Comparison of ENCODE assay signal across 11 mouse cellular contexts in genomic region chr7:132670863-132671165, GRCm38 (mm10).
DNase-seq lines count a peak whose midpoint lies in the region; ATAC-seq and TF ChIP-seq lines count a peak whose summit lies in the region.
"Had no signal": no experiment of that assay in that cellular context is flagged by ENCODE, and none has a peak within 500 bp of the region (broad histone marks: within the 10 kb centered on the region; RNA-seq: fewer than 3 reads in every experiment).

No protein-coding gene starts in this region.

- TF ChIP-seq CTCF in gastrocnemius, adult 2 months (IDR thresholded peaks at IDR 0.05) = no peak
- TF ChIP-seq CTCF in lung, postnatal 0 days (IDR thresholded peaks at IDR 0.05) = no peak
- TF ChIP-seq CTCF in left cerebral cortex, adult 2 months (IDR thresholded peaks at IDR 0.05) = no peak

- H3K9ac ChIP-seq in lung, postnatal 0 days (replicated peaks; ENCODE audit: low read depth) = no peak overlapping the region
- H3K9ac ChIP-seq: hindbrain, embryonic 13.5 days; midbrain, embryonic 13.5 days had no signal

- H3K27ac ChIP-seq in heart, embryonic 10.5 days = no peak overlapping the region
- peak overlapping the region; percentile 86 for H3K27ac ChIP-seq in gastrocnemius, adult 2 months
- H3K27ac ChIP-seq in lung, postnatal 0 days (ENCODE audit: low read length) = peak overlapping the region; percentile 85
- no peak overlapping the region for H3K27ac ChIP-seq in left cerebral cortex, adult 2 months
- H3K27ac ChIP-seq: hindbrain, embryonic 13.5 days; midbrain, embryonic 13.5 days had no signal

- WGBS in heart, embryonic 10.5 days = 93% methylated on average over 3 of the region's 3 CpGs
- WGBS in lung, postnatal 0 days = 47% methylated on average over 3 of the region's 3 CpGs

- no peaks in the 10 kb centered on the region for H3K27me3 ChIP-seq in heart, embryonic 10.5 days (ENCODE audit: insufficient read depth, poor library complexity, severe bottlenecking)
- H3K27me3 ChIP-seq in lung, postnatal 0 days (replicated peaks; ENCODE audit: insufficient read depth, low read length) = no peaks in the 10 kb centered on the region
- H3K27me3 ChIP-seq: hindbrain, embryonic 13.5 days; midbrain, embryonic 13.5 days had no signal

- no peaks in the 10 kb centered on the region for H3K9me3 ChIP-seq in heart, embryonic 10.5 days
- H3K9me3 ChIP-seq in lung, postnatal 0 days (ENCODE audit: low read length) = no peaks in the 10 kb centered on the region
- H3K9me3 ChIP-seq: hindbrain, embryonic 13.5 days; midbrain, embryonic 13.5 days had no signal

- ATAC-seq in lung, postnatal 0 days = peak; percentile 10
- ATAC-seq: midbrain, embryonic 13.5 days had no signal

- no peak for TF ChIP-seq EP300 in lung, postnatal 0 days (IDR thresholded peaks at IDR 0.05)

- peak; percentile 99 for DNase-seq in heart, adult 11 months
- no peak for DNase-seq in heart, embryonic 10.5 days (ENCODE audit: low spot score)
- DNase-seq in gastrocnemius, adult 2 months = peak; percentile 87
- DNase-seq in kidney, adult 18-20 months = peak; percentile 75
- DNase-seq in lung, postnatal 0 days (ENCODE audit: low spot score) = no peak
- DNase-seq in left cerebral cortex, adult 2 months (ENCODE audit: extremely low spot score in 1 of 2, low spot score in 2 of 2) = no peak
- DNase-seq in thymus, adult 18-20 months = no peak
- no peak for DNase-seq in spleen, postnatal 10 days (ENCODE audit: low spot score in 2 of 2)
- DNase-seq: left cerebral cortex, postnatal 4 days had no signal

- H3K4me2 ChIP-seq in lung, postnatal 0 days (replicated peaks; ENCODE audit: low read depth, low read length) = no peak overlapping the region
- H3K4me2 ChIP-seq: hindbrain, embryonic 13.5 days; midbrain, embryonic 13.5 days had no signal

- peaks cover 35% of the 10 kb centered on the region for H3K4me1 ChIP-seq in heart, embryonic 10.5 days
- peaks cover 13% of the 10 kb centered on the region; the same call in 1 of the 2 replicates for H3K4me1 ChIP-seq in lung, postnatal 0 days (ENCODE audit: insufficient read depth, low read depth, low read length)

- no peaks in the 10 kb centered on the region for H3K36me3 ChIP-seq in heart, embryonic 10.5 days
- H3K36me3 ChIP-seq in lung, postnatal 0 days (ENCODE audit: insufficient read depth, low read length) = no peaks in the 10 kb centered on the region
- H3K36me3 ChIP-seq: hindbrain, embryonic 13.5 days; midbrain, embryonic 13.5 days had no signal

- H3K4me3 ChIP-seq in heart, embryonic 10.5 days = no peak overlapping the region
- H3K4me3 ChIP-seq in gastrocnemius, adult 2 months = no peak overlapping the region
- no peak overlapping the region for H3K4me3 ChIP-seq in lung, postnatal 0 days (ENCODE audit: low read depth, low read length)
- no peak overlapping the region for H3K4me3 ChIP-seq in left cerebral cortex, adult 2 months
- H3K4me3 ChIP-seq: hindbrain, embryonic 13.5 days; midbrain, embryonic 13.5 days had no signal

- intact Hi-C loops in gastrocnemius, adult 2 months (cut with DNase I) = loop anchor here (5.0 kb wide), 1 partner anchor 321 kb away; no protein-coding TSS in a partner anchor
- intact Hi-C loops in left cerebral cortex, adult 2 months (cut with DNase I) = no loop called here

Comparison
In these comparisons a context has a peak if more than half of its experiments do, and no peak if none do; other contexts are left out.
1. DNase-seq: peak in heart, adult 11 months (single experiment), gastrocnemius, adult 2 months (single experiment) and kidney, adult 18-20 months (single experiment); none in heart, embryonic 10.5 days (single experiment), lung, postnatal 0 days (single experiment), left cerebral cortex, adult 2 months (0 of 2), thymus, adult 18-20 months (0 of 2) and spleen, postnatal 10 days (0 of 2).
2. H3K27ac ChIP-seq: peak in gastrocnemius, adult 2 months (single experiment) and lung, postnatal 0 days (single experiment); none in heart, embryonic 10.5 days (single experiment) and left cerebral cortex, adult 2 months (single experiment).